Mouse (Mus musculus) ovary, adult 2 months (tissue): ENCODE results near the gene Rad21l. TPM values are rescaled to one million over a fixed set of nuclear protein-coding genes. Genes with fewer than 3 reads are reported as not detected.

Experiments
- polyA plus RNA-seq: library from polyadenylated mRNA; depleted of rRNA; stranded (reverse); fragments of >200 nt; gene quantifications from 2 replicates; pipeline ENCODE4 v1.2.3, GENCODE M21; 2012; rRNA removed

Gene Rad21l
- not detected in 2 replicates for polyA plus RNA-seq

GRCm38 (mm10) chr2:151668433-151668832 is at the start of gene Rad21l:
Gene Rad21l (minus strand): TSS chr2:151668533.

GRCm38 (mm10) chr2:151701231-151702145 is 33.2 kb upstream of the Rad21l start, which contains the start of gene Tmem74b:
Gene Tmem74b (plus strand): TSS chr2:151702008.

GRCm38 (mm10) chr2:151632159-151632814 is 36.0 kb downstream of the Rad21l start, which contains the start of gene Snph:
Gene Snph (minus strand): TSS chr2:151632593.

Other genes with a start within 250 kb of the Rad21l start
- gene 4921509C19Rik, start 192.4 kb downstream of the Rad21l start, polyA plus RNA-seq, result not detected in 2 replicates
- 45.3 and 62.2 TPM in 2 replicates for gene Nsfl1c, start 174.4 kb downstream of the Rad21l start, polyA plus RNA-seq
- gene Fkbp1a, start 126.0 kb downstream of the Rad21l start, polyA plus RNA-seq, result 80.3 and 107 TPM in 2 replicates
- 2.4 and 2.8 TPM in 2 replicates for gene Sdcbp2, start 95.9 kb downstream of the Rad21l start, polyA plus RNA-seq
- gene Snph, start 35.9 kb downstream of the Rad21l start, polyA plus RNA-seq, result 7.0 and 7.3 TPM in 2 replicates
- 1.2 and 1.4 TPM in 2 replicates for gene Tmem74b, start 33.5 kb upstream of the Rad21l start, polyA plus RNA-seq
- 45.6 and 60.4 TPM in 2 replicates for gene Psmf1, start 75.7 kb upstream of the Rad21l start, polyA plus RNA-seq
- gene Rspo4, start 174.4 kb upstream of the Rad21l start, polyA plus RNA-seq, result 0.07 and 0.18 TPM in 2 replicates
- 25.7 and 26.6 TPM in 2 replicates for gene Angpt4, start 242.7 kb upstream of the Rad21l start, polyA plus RNA-seq